Mouse (Mus musculus): ENCODE data around the gene Itgav. TPM values are rescaled to one million over a fixed set of nuclear protein-coding genes. Genes with fewer than 3 reads are reported as not detected.

Gene Itgav
- polyA plus RNA-seq, 1 experiment from 2014 or later = 105 TPM

- Histone ChIP-seq H3K4me1 (ENCODE audit: control insufficient read depth, insufficient read depth, low read length) (0 out of 2 replicates have a peak, but pooled peaks cover 3% of the 10 kb centered on the region), H3K9ac (ENCODE audit: low read depth, low read length) (no peak overlapping the region), H3K4me2 (ENCODE audit: low read depth, low read length) (no peak overlapping the region), H3K36me3 (ENCODE audit: control insufficient read depth, insufficient read depth, low read length) (peaks cover 22% of the 10 kb centered on the region), H3K27ac (replicated peaks; ENCODE audit: low read depth, low read length) (no peak overlapping the region), H3K4me3 (ENCODE audit: low read depth, low read length) (no peak overlapping the region), H3K27me3 (replicated peaks; ENCODE audit: control insufficient read depth, insufficient read depth, low read length) (no peaks in the 10 kb centered on the region), H3K9me3 (ENCODE audit: control insufficient read depth, low read length) (no peaks in the 10 kb centered on the region)
- 93% methylated on average over 8 of the region's 10 CpGs for WGBS
- DNase-seq (ENCODE audit: low spot score) = no peak
- ATAC-seq (ENCODE audit: low read depth) = no peak
Measured at GRCm38 (mm10) chr2:83748581-83749118, 24.5 kb downstream of the Itgav start.

- Histone ChIP-seq H3K4me3 (ENCODE audit: low read depth, low read length) (no peak overlapping the region), H3K27me3 (replicated peaks; ENCODE audit: control insufficient read depth, insufficient read depth, low read length) (no peaks in the 10 kb centered on the region), H3K27ac (replicated peaks; ENCODE audit: low read depth, low read length) (no peak overlapping the region), H3K4me1 (ENCODE audit: control insufficient read depth, insufficient read depth, low read length) (no peaks in the 10 kb centered on the region), H3K9ac (ENCODE audit: low read depth, low read length) (no peak overlapping the region), H3K36me3 (ENCODE audit: control insufficient read depth, insufficient read depth, low read length) (peaks cover 41% of the 10 kb centered on the region), H3K9me3 (ENCODE audit: control insufficient read depth, low read length) (no peaks in the 10 kb centered on the region), H3K4me2 (ENCODE audit: low read depth, low read length) (no peak overlapping the region)
- DNase-seq (ENCODE audit: low spot score) (no peak), ATAC-seq (ENCODE audit: low read depth) (no peak)
- WGBS = 80% methylated on average over 5 of the region's 5 CpGs
Measured at GRCm38 (mm10) chr2:83753008-83753407, 28.8 kb downstream of the Itgav start.

GRCm38 (mm10) chr2:83754306-83754837, 30.2 kb downstream of the Itgav start:
- no peak overlapping the region for H3K4me2 ChIP-seq (ENCODE audit: low read depth, low read length)
- no peak for ATAC-seq (ENCODE audit: low read depth)
- WGBS = 79% methylated on average over 5 of the region's 5 CpGs
- H3K4me3 ChIP-seq (ENCODE audit: low read depth, low read length) = no peak overlapping the region
- DNase-seq (ENCODE audit: low spot score) = no peak
- H3K36me3 ChIP-seq (ENCODE audit: control insufficient read depth, insufficient read depth, low read length) = peaks cover 29% of the 10 kb centered on the region
- H3K4me1 ChIP-seq (ENCODE audit: control insufficient read depth, insufficient read depth, low read length) = no peaks in the 10 kb centered on the region
- H3K9ac ChIP-seq (ENCODE audit: low read depth, low read length) = no peak overlapping the region
- H3K27me3 ChIP-seq (replicated peaks; ENCODE audit: control insufficient read depth, insufficient read depth, low read length) = no peaks in the 10 kb centered on the region
- no peaks in the 10 kb centered on the region for H3K9me3 ChIP-seq (ENCODE audit: control insufficient read depth, low read length)
- no peak overlapping the region for H3K27ac ChIP-seq (replicated peaks; ENCODE audit: low read depth, low read length)

GRCm38 (mm10) chr2:83758606-83759215, 34.5 kb downstream of the Itgav start:
- Histone ChIP-seq H3K27ac (replicated peaks; ENCODE audit: low read depth, low read length) (no peak overlapping the region; the same call in 1 of the 2 replicates), H3K9ac (ENCODE audit: low read depth, low read length) (peak overlapping the region; percentile 11; the same call in 1 of the 2 replicates), H3K4me1 (ENCODE audit: control insufficient read depth, insufficient read depth, low read length) (no peaks in the 10 kb centered on the region), H3K9me3 (ENCODE audit: control insufficient read depth, low read length) (no peaks in the 10 kb centered on the region), H3K36me3 (ENCODE audit: control insufficient read depth, insufficient read depth, low read length) (peaks cover 29% of the 10 kb centered on the region), H3K27me3 (replicated peaks; ENCODE audit: control insufficient read depth, insufficient read depth, low read length) (no peaks in the 10 kb centered on the region), H3K4me3 (ENCODE audit: low read depth, low read length) (no peak overlapping the region), H3K4me2 (ENCODE audit: low read depth, low read length) (no peak overlapping the region; the same call in 1 of the 2 replicates)
- ATAC-seq (ENCODE audit: low read depth) (peak; percentile 16; the same call in 1 of the 2 replicates), DNase-seq (ENCODE audit: low spot score) (no peak)
- 46% methylated on average over 7 of the region's 7 CpGs for WGBS

DNA sequence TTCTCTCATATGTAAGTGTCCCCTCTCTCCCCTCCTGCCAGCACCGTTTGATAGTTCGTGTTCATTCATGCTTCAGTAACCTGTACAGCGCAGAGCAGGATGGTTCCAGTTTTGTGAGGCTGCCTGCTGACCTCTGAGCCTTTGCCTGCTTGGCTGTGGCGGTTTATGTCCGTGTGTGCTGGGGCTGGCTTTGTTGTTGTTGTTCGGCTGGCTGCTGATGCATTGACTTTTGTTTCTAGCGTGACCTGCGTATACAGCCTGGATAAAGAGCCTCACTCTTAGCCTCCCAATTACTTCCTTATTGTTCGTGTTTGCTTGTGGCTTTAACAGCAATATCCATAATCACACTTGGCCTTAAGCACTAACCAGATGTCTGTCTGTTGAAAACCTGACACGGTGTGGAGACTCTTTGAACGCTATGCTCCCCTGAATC, 35.0 kb downstream of the Itgav start:
- DNase-seq (ENCODE audit: low spot score) = no peak

GRCm38 (mm10) chr2:83759667-83760066, 35.5 kb downstream of the Itgav start:
- 53% methylated on average over 5 of the region's 5 CpGs for WGBS
- ATAC-seq (ENCODE audit: low read depth) = peak; percentile 81; the same call in 1 of the 2 replicates
- no peak overlapping the region for H3K4me2 ChIP-seq (ENCODE audit: low read depth, low read length)
- no peak overlapping the region for H3K4me3 ChIP-seq (ENCODE audit: low read depth, low read length)
- H3K4me1 ChIP-seq (ENCODE audit: control insufficient read depth, insufficient read depth, low read length) = no peaks in the 10 kb centered on the region
- H3K36me3 ChIP-seq (ENCODE audit: control insufficient read depth, insufficient read depth, low read length) = peaks cover 22% of the 10 kb centered on the region
- peak; percentile 45 for DNase-seq (ENCODE audit: low spot score)
- no peak overlapping the region for H3K9ac ChIP-seq (ENCODE audit: low read depth, low read length)
- no peaks in the 10 kb centered on the region for H3K27me3 ChIP-seq (replicated peaks; ENCODE audit: control insufficient read depth, insufficient read depth, low read length)
- no peaks in the 10 kb centered on the region for H3K9me3 ChIP-seq (ENCODE audit: control insufficient read depth, low read length)
- H3K27ac ChIP-seq (replicated peaks; ENCODE audit: low read depth, low read length) = no peak overlapping the region; the same call in 1 of the 2 replicates

More for the DNA sequence above, 35.0 kb downstream of the Itgav start:
- no peaks in the 10 kb centered on the region for H3K4me1 ChIP-seq (ENCODE audit: control insufficient read depth, insufficient read depth, low read length)
- H3K27ac ChIP-seq (replicated peaks; ENCODE audit: low read depth, low read length) = no peak overlapping the region; the same call in 1 of the 2 replicates
- peaks cover 23% of the 10 kb centered on the region for H3K36me3 ChIP-seq (ENCODE audit: control insufficient read depth, insufficient read depth, low read length)
- H3K4me3 ChIP-seq (ENCODE audit: low read depth, low read length) = no peak overlapping the region
- peak; percentile 70; the same call in 1 of the 2 replicates for ATAC-seq (ENCODE audit: low read depth)
- H3K4me2 ChIP-seq (ENCODE audit: low read depth, low read length) = no peak overlapping the region; the same call in 1 of the 2 replicates
- H3K9me3 ChIP-seq (ENCODE audit: control insufficient read depth, low read length) = no peaks in the 10 kb centered on the region
- WGBS = 41% methylated on average over 11 of the region's 11 CpGs
- H3K27me3 ChIP-seq (replicated peaks; ENCODE audit: control insufficient read depth, insufficient read depth, low read length) = no peaks in the 10 kb centered on the region
- peak overlapping the region; percentile 11; the same call in 1 of the 2 replicates for H3K9ac ChIP-seq (ENCODE audit: low read depth, low read length)

DNA sequence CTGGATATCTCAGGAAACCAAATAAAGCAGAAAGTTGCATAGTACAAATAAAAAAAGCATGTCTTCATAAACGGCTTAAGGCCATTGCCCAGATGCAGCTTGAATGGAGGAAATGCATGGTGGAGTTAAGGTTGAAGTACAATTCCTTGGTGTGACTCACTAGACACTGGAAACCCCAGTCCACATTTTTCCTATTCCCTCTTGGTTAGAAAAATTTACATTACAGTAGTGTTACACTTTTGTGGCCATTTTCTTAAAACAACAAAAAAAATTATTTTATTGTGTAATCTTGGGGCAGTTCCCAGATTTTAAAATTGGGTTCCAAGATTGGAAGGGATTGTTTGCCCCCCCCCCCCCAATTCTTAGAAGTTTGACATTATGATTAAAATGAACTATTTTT, 35.9 kb downstream of the Itgav start:
- no peak overlapping the region for H3K27ac ChIP-seq (replicated peaks; ENCODE audit: low read depth, low read length)
- no peaks in the 10 kb centered on the region for H3K4me1 ChIP-seq (ENCODE audit: control insufficient read depth, insufficient read depth, low read length)
- no peak for ATAC-seq (ENCODE audit: low read depth)
- no peaks in the 10 kb centered on the region for H3K27me3 ChIP-seq (replicated peaks; ENCODE audit: control insufficient read depth, insufficient read depth, low read length)
- no peak overlapping the region for H3K9ac ChIP-seq (ENCODE audit: low read depth, low read length)
- WGBS = 61% methylated on average over 1 of the region's 1 CpGs
- H3K4me3 ChIP-seq (ENCODE audit: low read depth, low read length) = no peak overlapping the region
- H3K9me3 ChIP-seq (ENCODE audit: control insufficient read depth, low read length) = no peaks in the 10 kb centered on the region
- no peak overlapping the region for H3K4me2 ChIP-seq (ENCODE audit: low read depth, low read length)
- no peak for DNase-seq (ENCODE audit: low spot score)
- peaks cover 22% of the 10 kb centered on the region for H3K36me3 ChIP-seq (ENCODE audit: control insufficient read depth, insufficient read depth, low read length)

- H3K27ac ChIP-seq (replicated peaks; ENCODE audit: low read depth, low read length) = no peak overlapping the region
- no peak overlapping the region for H3K4me2 ChIP-seq (ENCODE audit: low read depth, low read length)
- 43% methylated on average over 2 of the region's 2 CpGs for WGBS
- H3K4me3 ChIP-seq (ENCODE audit: low read depth, low read length) = no peak overlapping the region
- no peak overlapping the region for H3K9ac ChIP-seq (ENCODE audit: low read depth, low read length)
- DNase-seq (ENCODE audit: low spot score) (peak; percentile 43), ATAC-seq (ENCODE audit: low read depth) (no peak)
- H3K9me3 ChIP-seq (ENCODE audit: control insufficient read depth, low read length) = no peaks in the 10 kb centered on the region
- no peaks in the 10 kb centered on the region for H3K4me1 ChIP-seq (ENCODE audit: control insufficient read depth, insufficient read depth, low read length)
- no peaks in the 10 kb centered on the region for H3K27me3 ChIP-seq (replicated peaks; ENCODE audit: control insufficient read depth, insufficient read depth, low read length)
- peaks cover 23% of the 10 kb centered on the region for H3K36me3 ChIP-seq (ENCODE audit: control insufficient read depth, insufficient read depth, low read length)
Measured at GRCm38 (mm10) chr2:83761506-83761905, 37.3 kb downstream of the Itgav start.

All from embryonic facial prominence, embryonic 14.5 days (tissue).